Mouse (Mus musculus) adrenal gland, adult 8-10 months (tissue): ENCODE results near the gene Tnxb. TPM values are rescaled to one million over a fixed set of nuclear protein-coding genes. Genes with fewer than 3 reads are reported as not detected.
"Not testable (repeated sequence)": the region's sequence is repeated elsewhere in the genome, so short reads cannot be mapped to it uniquely, and the experiment has no call there.

Experiments
- DNase-seq: peaks from one replicate; pipeline ENCODE4 v3.0.0; 2022
- total RNA-seq, 4 experiments: library from RNA; stranded (reverse); gene quantifications; 2 replicates each; pipeline ENCODE4 v1.2.4; 2022

Tnxb gene
- total RNA-seq, 4 experiments from 2014 or later, result 27.6 to 54.1 (median 41.4) TPM

- no peak for DNase-seq
These were observed 69.9 kb downstream of the Tnxb start for GRCm38 (mm10) chr17:34740280-34740679.

- DNase-seq, result no peak
These were observed 73.4 kb downstream of the Tnxb start, which contains the start of gene C4b for GRCm38 (mm10) chr17:34743719-34744118. TSS of gene C4b (minus strand) at chr17:34743882.

GRCm38 (mm10) chr17:34744206-34744605, 73.9 kb downstream of the Tnxb start:
- no peak for DNase-seq

GRCm38 (mm10) chr17:34744611-34745010, 74.3 kb downstream of the Tnxb start:
- DNase-seq, result not testable (repeated sequence)

GRCm38 (mm10) chr17:34745166-34745565, 74.8 kb downstream of the Tnxb start:
- not testable (repeated sequence) for DNase-seq

GRCm38 (mm10) chr17:34746531-34746930, 76.2 kb downstream of the Tnxb start:
- DNase-seq, result no peak

- DNase-seq, result no peak
These were observed 91.1 kb downstream of the Tnxb start for GRCm38 (mm10) chr17:34761471-34761870.

Other genes starting within 250 kb of the Tnxb start
- not detected for gene Btnl4, start 193.2 kb upstream of the Tnxb start, total RNA-seq
- not detected for gene Btnl6, start 153.2 kb upstream of the Tnxb start, total RNA-seq
- gene Notch4, start 106.3 kb upstream of the Tnxb start, total RNA-seq, result 10 to 100 TPM; 25.8 to 39.8 (median 36.6) TPM
- 1 to 10 TPM; 4.7 to 7.9 (median 6.4) TPM for gene Gpsm3, start 80.7 kb upstream of the Tnxb start, total RNA-seq
- 10 to 100 TPM; 30.8 to 55.5 (median 44.0) TPM for gene Pbx2, start 79.3 kb upstream of the Tnxb start, total RNA-seq
- 1 to 10 TPM in 3 of 4 experiments, under 1 TPM in 1; 0.52 to 2.4 (median 1.4) TPM for gene Ager, start 72.7 kb upstream of the Tnxb start, total RNA-seq
- 100 to 1,000 TPM in 1 of 4 experiments, 10 to 100 TPM in 3; 72.6 to 101 (median 84.6) TPM for gene Rnf5, start 66.8 kb upstream of the Tnxb start, total RNA-seq
- 100 to 1,000 TPM in 3 of 4 experiments, 10 to 100 TPM in 1; 84.6 to 108 (median 101) TPM for gene Agpat1, start 66.3 kb upstream of the Tnxb start, total RNA-seq
- 1 to 10 TPM; 1.7 to 3.5 (median 1.9) TPM for gene Egfl8, start 54.6 kb upstream of the Tnxb start, total RNA-seq
- 10 to 100 TPM; 59.2 to 70.5 (median 64.3) TPM for gene Ppt2, start 42.0 kb upstream of the Tnxb start, total RNA-seq
- 10 to 100 TPM in 3 of 4 experiments, 1 to 10 TPM in 1; 7.0 to 36.3 (median 20.6) TPM for gene Prrt1, start 41.0 kb upstream of the Tnxb start, total RNA-seq
- 10 to 100 TPM; 13.0 to 15.5 (median 15.1) TPM for gene Fkbpl, start 25.8 kb upstream of the Tnxb start, total RNA-seq
- gene Atf6b, start 23.4 kb upstream of the Tnxb start, total RNA-seq, result 10 to 100 TPM; 47.1 to 56.6 (median 51.1) TPM
- gene C4b, start 73.3 kb downstream of the Tnxb start, total RNA-seq, result 100 to 1,000 TPM; 116 to 180 (median 142) TPM
- gene Cyp21a1, start 134.0 kb downstream of the Tnxb start, total RNA-seq, result over 10,000 TPM in 2 of 4 experiments, 1,000 to 10,000 TPM in 2; 6,868 to 18,233 (median 12,184) TPM
- gene Stk19, start 166.4 kb downstream of the Tnxb start, total RNA-seq, result 10 to 100 TPM; 43.2 to 75.9 (median 64.6) TPM
- 10 to 100 TPM; 48.2 to 76.5 (median 67.0) TPM for gene Dxo, start 166.5 kb downstream of the Tnxb start, total RNA-seq
- gene Skiv2l, start 179.7 kb downstream of the Tnxb start, total RNA-seq, result 10 to 100 TPM; 67.2 to 85.0 (median 83.5) TPM
- 10 to 100 TPM; 41.7 to 59.8 (median 53.8) TPM for gene Nelfe, start 179.9 kb downstream of the Tnxb start, total RNA-seq
- gene Cfb, start 192.0 kb downstream of the Tnxb start, total RNA-seq, result 10 to 100 TPM in 3 of 4 experiments, 1 to 10 TPM in 1; 9.5 to 29.5 (median 17.1) TPM
- 10 to 100 TPM; 15.0 to 21.0 (median 18.0) TPM for gene Zbtb12, start 208.9 kb downstream of the Tnxb start, total RNA-seq
- gene Gm20547, start 211.5 kb downstream of the Tnxb start, total RNA-seq, result under 1 TPM in 1 of 4 experiments, not detected in 3; 0.89 TPM
- gene C2, start 227.7 kb downstream of the Tnxb start, total RNA-seq, result 100 to 1,000 TPM in 3 of 4 experiments, 10 to 100 TPM in 1; 86.8 to 164 (median 129) TPM
- gene Ehmt2, start 227.9 kb downstream of the Tnxb start, total RNA-seq, result 100 to 1,000 TPM; 148 to 179 (median 173) TPM
- 1 to 10 TPM in 2 of 4 experiments, under 1 TPM in 2; 0.73 to 1.8 (median 1.1) TPM for gene Slc44a4, start 243.9 kb downstream of the Tnxb start, total RNA-seq